Mouse (Mus musculus) G1E (cell line): Measurements from ENCODE around the gene Cdipt. TPM values are rescaled to one million over a fixed set of nuclear protein-coding genes. Genes with fewer than 3 reads are reported as not detected.

Experiments used
- ATAC-seq: 2 replicates; pipeline ENCODE4 v1.8.0; 2016; ENCODE audit warnings: mild to moderate bottlenecking; ENCODE audit not compliant: insufficient number of reproducible peaks, poor library complexity, low FRiP score, severe bottlenecking; ENCODE audit errors: extremely low read depth
- DNase-seq: peaks from one replicate; pipeline ENCODE4 v3.0.0; 2012; ENCODE audit warnings: low spot score
- H3K27me3 ChIP-seq: 2 replicates; pipeline ENCODE4 v1.6.1; 2012; ENCODE audit warnings: mild to moderate bottlenecking, low read length, inconsistent platforms; ENCODE audit not compliant: insufficient read depth
- H3K36me3 ChIP-seq: replicated peaks from 2 replicates; pipeline ENCODE3; 2012; ENCODE audit warnings: mild to moderate bottlenecking, inconsistent platforms
- H3K4me1 ChIP-seq: 2 replicates; pipeline ENCODE4 v1.6.1; 2012; ENCODE audit warnings: low read depth, low read length, inconsistent platforms, mixed read lengths; ENCODE audit not compliant: insufficient read depth
- H3K4me3 ChIP-seq: 2 replicates; pipeline ENCODE4 v1.5.1; 2012; ENCODE audit warnings: low read depth, mild to moderate bottlenecking, inconsistent platforms, low read length, moderate library complexity, mixed read lengths
- H3K9me3 ChIP-seq: replicated peaks from 2 replicates; pipeline ENCODE4 v1.6.1; 2012; ENCODE audit warnings: inconsistent platforms
- CTCF ChIP-seq: IDR thresholded peaks from 2 replicates; pipeline ENCODE4 v1.5.1; 2012; ENCODE audit warnings: low read depth, low read length, inconsistent platforms, mixed read lengths
- GATA1 ChIP-seq: IDR thresholded peaks from 2 replicates; pipeline ENCODE4 v1.6.1; 2012; ENCODE audit warnings: borderline replicate concordance, low read length, inconsistent platforms, mixed read lengths
- GATA2 ChIP-seq: IDR thresholded peaks from 2 replicates; pipeline ENCODE4 v1.6.1; 2012; ENCODE audit warnings: low read depth, low read length, inconsistent platforms, borderline replicate concordance
- POLR2AphosphoS5 ChIP-seq: IDR thresholded peaks from 2 replicates; pipeline ENCODE4 v1.6.1; 2012; ENCODE audit warnings: low read depth, low read length, inconsistent platforms; ENCODE audit not compliant: insufficient replicate concordance
- TAL1 ChIP-seq: conservative IDR thresholded peaks from 2 replicates; pipeline ENCODE4 v1.6.1; 2012; ENCODE audit warnings: low read depth, low read length, inconsistent platforms, mixed read lengths
- polyA plus RNA-seq: library from polyadenylated mRNA; stranded (reverse); fragments of >175 nt; gene quantifications from 2 replicates; pipeline ENCODE4 v1.2.3, GENCODE M21; 2012
- total RNA-seq, 2 experiments: library from RNA; stranded (forward) in 1 of 2; stranded (reverse) in 1 of 2; fragments of 200-1000 nt in 1 of 2; fragments of >200 nt in 1 of 2; fragmentation: Nextera tagmentation in 1 of 2; gene quantifications; 2 replicates each; pipeline ENCODE4 v1.2.3; 2014 to 2017

The Cdipt gene
- total and polyA plus RNA-seq, 3 experiments = 37.5 to 91.2 (median 63.8) TPM

GRCm38 (mm10) chr7:127008239-127009019, 32.7 kb downstream of the Cdipt start:
- ATAC-seq = peak; percentile 95
- TF ChIP-seq GATA2 = no peak
- no peak for TF ChIP-seq POLR2AphosphoS5
- TF ChIP-seq GATA1 = no peak
- no peak for TF ChIP-seq CTCF
- TF ChIP-seq TAL1 = no peak
- H3K36me3 ChIP-seq = peaks cover 47% of the 10 kb centered on the region
- DNase-seq = peak; percentile 86
- H3K9me3 ChIP-seq = no peaks in the 10 kb centered on the region
- no peaks in the 10 kb centered on the region for H3K27me3 ChIP-seq
- peak overlapping the region; percentile 42; the same call in 1 of the 2 replicates for H3K4me3 ChIP-seq
- H3K4me1 ChIP-seq = peaks cover 66% of the 10 kb centered on the region

GRCm38 (mm10) chr7:127009307-127010085, 33.8 kb downstream of the Cdipt start:
- Histone ChIP-seq H3K9me3 (no peaks in the 10 kb centered on the region), H3K27me3 (no peaks in the 10 kb centered on the region), H3K36me3 (peaks cover 58% of the 10 kb centered on the region), H3K4me3 (peak overlapping the region; percentile 0; the same call in 1 of the 2 replicates), H3K4me1 (peaks cover 75% of the 10 kb centered on the region)
- ATAC-seq (no peak), DNase-seq (no peak)
- TF ChIP-seq GATA1 (no peak), CTCF (no peak), GATA2 (no peak), TAL1 (no peak), POLR2AphosphoS5 (no peak)

GRCm38 (mm10) chr7:127011051-127011450, 35.3 kb downstream of the Cdipt start:
- H3K36me3 ChIP-seq = peaks cover 71% of the 10 kb centered on the region
- H3K4me3 ChIP-seq = no peak overlapping the region
- ATAC-seq (no peak), DNase-seq (no peak)
- no peak for TF ChIP-seq TAL1
- TF ChIP-seq POLR2AphosphoS5 = no peak
- TF ChIP-seq CTCF = no peak
- no peak for TF ChIP-seq GATA2
- TF ChIP-seq GATA1 = no peak
- H3K4me1 ChIP-seq = peaks cover 87% of the 10 kb centered on the region
- H3K9me3 ChIP-seq = no peaks in the 10 kb centered on the region
- H3K27me3 ChIP-seq = no peaks in the 10 kb centered on the region

GRCm38 (mm10) chr7:127011717-127012116, 36.0 kb downstream of the Cdipt start:
- no peak overlapping the region for H3K4me3 ChIP-seq
- TF ChIP-seq CTCF (no peak), POLR2AphosphoS5 (no peak), TAL1 (no peak), GATA2 (no peak), GATA1 (no peak)
- ATAC-seq (no peak), DNase-seq (no peak)
- H3K27me3 ChIP-seq = no peaks in the 10 kb centered on the region
- peaks cover 71% of the 10 kb centered on the region for H3K36me3 ChIP-seq
- H3K4me1 ChIP-seq = peaks cover 92% of the 10 kb centered on the region
- no peaks in the 10 kb centered on the region for H3K9me3 ChIP-seq

- H3K4me1 ChIP-seq = peaks cover 87% of the 10 kb centered on the region
- H3K4me3 ChIP-seq = no peak overlapping the region
- no peaks in the 10 kb centered on the region for H3K9me3 ChIP-seq
- DNase-seq (no peak), ATAC-seq (no peak)
- peaks cover 69% of the 10 kb centered on the region for H3K36me3 ChIP-seq
- H3K27me3 ChIP-seq = no peaks in the 10 kb centered on the region
- TF ChIP-seq TAL1 (no peak), CTCF (no peak), GATA1 (no peak), POLR2AphosphoS5 (no peak), GATA2 (no peak)
Measured at GRCm38 (mm10) chr7:127012374-127012773, 36.7 kb downstream of the Cdipt start.

GRCm38 (mm10) chr7:127012845-127013244, 37.1 kb downstream of the Cdipt start:
- Histone ChIP-seq H3K9me3 (no peaks in the 10 kb centered on the region), H3K27me3 (no peaks in the 10 kb centered on the region), H3K36me3 (peaks cover 67% of the 10 kb centered on the region), H3K4me1 (peaks cover 86% of the 10 kb centered on the region), H3K4me3 (no peak overlapping the region)
- no peak for TF ChIP-seq CTCF
- DNase-seq = no peak
- ATAC-seq = no peak
